Mouse (Mus musculus) midbrain, postnatal 0 days (tissue): ENCODE data around the gene Rbm42. TPM values are rescaled to one million over a fixed set of nuclear protein-coding genes. Genes with fewer than 3 reads are reported as not detected.

ENCODE experiments used
- ATAC-seq: fragments of 200-750 bp; cut with Nextera tagmentation; 2 replicates; pipeline ENCODE4 v1.8.0; 2017; ENCODE audit warnings: moderate number of reproducible peaks, mild to moderate bottlenecking, moderate TSS enrichment, moderate library complexity; ENCODE audit not compliant: low FRiP score
- DNase-seq: peaks from one replicate; pipeline ENCODE4 v3.0.0-alpha.2; 2015; ENCODE audit warnings: low spot score
- H3K27ac ChIP-seq: fragments of 300-500 bp; sonication (generic); 2 replicates; pipeline ENCODE4 v1.5.1; 2014; ENCODE audit warnings: low read depth, mild to moderate bottlenecking, low read length, mixed read lengths
- H3K27me3 ChIP-seq: fragments of 300-500 bp; sonication (generic); 2 replicates; pipeline ENCODE4 v1.6.1; 2014; ENCODE audit warnings: low read length, control low read depth, mixed read lengths; ENCODE audit not compliant: insufficient read depth
- H3K36me3 ChIP-seq: fragments of 300-500 bp; sonication (generic); 2 replicates; pipeline ENCODE4 v1.6.1; 2014; ENCODE audit warnings: low read length, control low read depth, mixed read lengths; ENCODE audit not compliant: insufficient read depth
- H3K4me1 ChIP-seq: fragments of 300-500 bp; sonication (generic); 2 replicates; pipeline ENCODE4 v1.6.1; 2014; ENCODE audit warnings: mild to moderate bottlenecking, control low read depth, antibody characterized with exemption, low read length, mixed read lengths; ENCODE audit not compliant: insufficient read depth
- H3K4me2 ChIP-seq: fragments of 300-500 bp; sonication (generic); 2 replicates; pipeline ENCODE4 v1.6.1; 2014; ENCODE audit warnings: low read depth, mild to moderate bottlenecking, low read length, mixed read lengths; ENCODE audit not compliant: poor library complexity, severe bottlenecking
- H3K4me3 ChIP-seq: fragments of 300-500 bp; sonication (generic); 2 replicates; pipeline ENCODE4 v1.5.1; 2014; ENCODE audit warnings: low read depth, mild to moderate bottlenecking, low read length, moderate library complexity
- H3K9ac ChIP-seq: fragments of 300-500 bp; sonication (generic); replicated peaks from 2 replicates; pipeline ENCODE4 v1.6.1; 2014; ENCODE audit warnings: mild to moderate bottlenecking, low read length, moderate library complexity, mixed read lengths; ENCODE audit not compliant: poor library complexity, severe bottlenecking
- H3K9me3 ChIP-seq: fragments of 300-500 bp; sonication (generic); 2 replicates; pipeline ENCODE4 v1.6.1; 2016; ENCODE audit warnings: low read length, control low read depth
- CTCF ChIP-seq: IDR thresholded peaks from 2 replicates; pipeline ENCODE4 v1.5.1; 2016; ENCODE audit warnings: antibody characterized with exemption, mild to moderate bottlenecking
- WGBS: fragments of 180-500 bp; shearing (Covaris S2); extraction: QIAGEN DNeasy Blood & Tissue Kit; methylation state at CpG from one replicate; pipeline ENCODE4 v1.1.7; 2014; 5-methylcytosine and 5-hydroxymethylcytosine counted together
- polyA plus RNA-seq: library from polyadenylated mRNA; unstranded; fragments of >200 nt; fragmentation: Nextera tagmentation; extraction: Ambion mirVana; gene quantifications from 2 replicates; pipeline ENCODE4 v1.2.1, GENCODE M21; 2015
- total RNA-seq: library from RNA; depleted of rRNA; stranded (reverse); fragments of >200 nt; gene quantifications from 2 replicates; pipeline ENCODE4 v1.2.3, GENCODE M21; 2014

Rbm42 gene
- total and polyA plus RNA-seq, 2 experiments from 2014 or later = 120 to 185 TPM

- no peak overlapping the region for H3K4me3 ChIP-seq
- H3K27ac ChIP-seq = no peak overlapping the region
- 0 out of 2 replicates have a peak, but pooled peaks cover 3% of the 10 kb centered on the region for H3K27me3 ChIP-seq
- WGBS = 63% methylated on average over 5 of the region's 5 CpGs
- DNase-seq = peak; percentile 69
- no peaks in the 10 kb centered on the region for H3K4me1 ChIP-seq
- no peaks in the 10 kb centered on the region for H3K9me3 ChIP-seq
- H3K4me2 ChIP-seq = no peak overlapping the region
- TF ChIP-seq CTCF = peak; percentile 25; the same call in 1 of the 2 replicates
- no peaks in the 10 kb centered on the region for H3K36me3 ChIP-seq
- no peak for ATAC-seq
- H3K9ac ChIP-seq = no peak overlapping the region
Measured at GRCm38 (mm10) chr7:30678263-30678975, 28.3 kb upstream of the Rbm42 start.

- Histone ChIP-seq H3K27ac (no peak within 1 kb of the TSS), H3K4me2 (no peak within 1 kb of the TSS), H3K4me1 (no peaks in the 10 kb centered on the region), H3K9ac (no peak within 1 kb of the TSS), H3K9me3 (no peaks in the 10 kb centered on the region), H3K36me3 (no peaks in the 10 kb centered on the region), H3K27me3 (peaks cover 7% of the 10 kb centered on the region; the same call in 1 of the 2 replicates), H3K4me3 (no peak within 1 kb of the TSS)
- TF ChIP-seq CTCF = no peak
- ATAC-seq = no peak
- WGBS = 71% methylated on average over 9 of the region's 9 CpGs
- no peak for DNase-seq
Measured at GRCm38 (mm10) chr7:30671480-30671879, 21.4 kb upstream of the Rbm42 start, which contains the start of gene Pmis2. TSS of gene Pmis2 (minus strand) at chr7:30671605.

GRCm38 (mm10) chr7:30669229-30669628 is 19.1 kb upstream of the Rbm42 start:
- H3K4me1 ChIP-seq = no peaks in the 10 kb centered on the region
- peaks cover 7% of the 10 kb centered on the region; the same call in 1 of the 2 replicates for H3K27me3 ChIP-seq
- H3K4me2 ChIP-seq = no peak overlapping the region
- peak; percentile 42 for TF ChIP-seq CTCF
- no peak for ATAC-seq
- H3K27ac ChIP-seq = no peak overlapping the region
- no peak overlapping the region for H3K9ac ChIP-seq
- peak; percentile 8 for DNase-seq
- H3K9me3 ChIP-seq = no peaks in the 10 kb centered on the region
- WGBS = 46% methylated on average over 3 of the region's 3 CpGs
- H3K4me3 ChIP-seq = no peak overlapping the region
- H3K36me3 ChIP-seq = no peaks in the 10 kb centered on the region

GRCm38 (mm10) chr7:30665321-30665720 is 15.2 kb upstream of the Rbm42 start:
- Histone ChIP-seq H3K4me2 (peak overlapping the region; percentile 69), H3K27ac (peak overlapping the region; percentile 89), H3K9ac (peak overlapping the region; percentile 79), H3K36me3 (peaks cover 9% of the 10 kb centered on the region; the same call in 1 of the 2 replicates), H3K4me1 (no peaks in the 10 kb centered on the region), H3K27me3 (peaks cover 7% of the 10 kb centered on the region; the same call in 1 of the 2 replicates), H3K9me3 (no peaks in the 10 kb centered on the region), H3K4me3 (peak overlapping the region; percentile 54)
- 2% methylated on average over 11 of the region's 11 CpGs for WGBS
- peak; percentile 70 for ATAC-seq
- peak; percentile 53 for DNase-seq
- no peak for TF ChIP-seq CTCF

GRCm38 (mm10) chr7:30664529-30665200 is 14.5 kb upstream of the Rbm42 start, which contains the start of gene Haus5:
TSS of gene Haus5 (minus strand) at chr7:30664994.
- DNase-seq = peak; percentile 97
- H3K27ac ChIP-seq = peak within 1 kb of the TSS; percentile 89
- H3K9ac ChIP-seq = peak within 1 kb of the TSS; percentile 79
- H3K4me1 ChIP-seq = no peaks in the 10 kb centered on the region
- 1% methylated on average over 34 of the region's 34 CpGs for WGBS
- no peak for TF ChIP-seq CTCF
- H3K4me3 ChIP-seq = peak within 1 kb of the TSS; percentile 54
- H3K9me3 ChIP-seq = no peaks in the 10 kb centered on the region
- peaks cover 13% of the 10 kb centered on the region; the same call in 1 of the 2 replicates for H3K36me3 ChIP-seq
- H3K4me2 ChIP-seq = peak within 1 kb of the TSS; percentile 69
- peak; percentile 92 for ATAC-seq
- H3K27me3 ChIP-seq = peaks cover 7% of the 10 kb centered on the region; the same call in 1 of the 2 replicates

GRCm38 (mm10) chr7:30639083-30639482 is 11.0 kb downstream of the Rbm42 start:
- Histone ChIP-seq H3K4me2 (no peak overlapping the region), H3K27me3 (peaks cover 25% of the 10 kb centered on the region), H3K27ac (no peak overlapping the region), H3K36me3 (peaks cover 42% of the 10 kb centered on the region), H3K4me3 (no peak overlapping the region), H3K9me3 (no peaks in the 10 kb centered on the region), H3K9ac (no peak overlapping the region), H3K4me1 (no peaks in the 10 kb centered on the region)
- WGBS = 33% methylated on average over 4 of the region's 4 CpGs
- ATAC-seq (no peak), DNase-seq (no peak)
- TF ChIP-seq CTCF = no peak
